Mouse (Mus musculus) stomach, postnatal 0 days (tissue): ENCODE results near the gene Zbtb11. TPM values are rescaled to one million over a fixed set of nuclear protein-coding genes. Genes with fewer than 3 reads are reported as not detected.
A peak's percentile ranks its signal among the peaks of the same experiment; 100 is the strongest.

Source experiments
- ATAC-seq: fragments of 200-750 bp; cut with Nextera tagmentation; 2 replicates; pipeline ENCODE4 v1.8.0; 2017; ENCODE audit not compliant: low FRiP score, low TSS enrichment
- DNase-seq: peaks from one replicate; pipeline ENCODE4 v3.0.0-alpha.2; 2016; ENCODE audit warnings: low spot score
- H3K27ac ChIP-seq: fragments of 300-500 bp; sonication (generic); replicated peaks from 2 replicates; pipeline ENCODE4 v1.5.1; 2014; ENCODE audit warnings: mild to moderate bottlenecking, control low read depth
- H3K27me3 ChIP-seq: fragments of 300-500 bp; sonication (generic); 2 replicates; pipeline ENCODE4 v1.6.1; 2014; ENCODE audit warnings: low read length; ENCODE audit not compliant: control insufficient read depth, insufficient read depth
- H3K36me3 ChIP-seq: fragments of 300-500 bp; sonication (generic); 2 replicates; pipeline ENCODE4 v1.6.1; 2014; ENCODE audit warnings: low read length, mixed read lengths; ENCODE audit not compliant: control insufficient read depth, insufficient read depth
- H3K4me1 ChIP-seq: fragments of 300-500 bp; sonication (generic); replicated peaks from 2 replicates; pipeline ENCODE4 v1.6.1; 2014; ENCODE audit warnings: antibody characterized with exemption; ENCODE audit not compliant: control insufficient read depth, insufficient read depth
- H3K4me2 ChIP-seq: fragments of 300-500 bp; sonication (generic); replicated peaks from 2 replicates; pipeline ENCODE4 v1.6.1; 2014; ENCODE audit warnings: low read depth, mild to moderate bottlenecking, control low read depth, moderate library complexity
- H3K4me3 ChIP-seq: fragments of 300-500 bp; sonication (generic); 2 replicates; pipeline ENCODE4 v1.5.1; 2014; ENCODE audit warnings: low read depth, low read length, control low read depth
- H3K9ac ChIP-seq: fragments of 300-500 bp; sonication (generic); 2 replicates; pipeline ENCODE4 v1.6.1; 2014; ENCODE audit warnings: mild to moderate bottlenecking, low read length, control low read depth, mixed read lengths
- H3K9me3 ChIP-seq: fragments of 300-500 bp; sonication (generic); 2 replicates; pipeline ENCODE4 v1.6.1; 2016; ENCODE audit warnings: low read length; ENCODE audit not compliant: control insufficient read depth
- CTCF ChIP-seq: IDR thresholded peaks from 2 replicates; pipeline ENCODE4 v1.5.1; 2016; ENCODE audit warnings: antibody characterized with exemption, low read depth, mild to moderate bottlenecking, moderate library complexity
- EP300 ChIP-seq: optimal IDR thresholded peaks from 2 replicates; pipeline ENCODE3; 2016; ENCODE audit warnings: antibody characterized with exemption
- WGBS: fragments of 180-500 bp; shearing (Covaris S2); extraction: QIAGEN DNeasy Blood & Tissue Kit; methylation state at CpG from one replicate; pipeline ENCODE4 v1.1.7; 2014; 5-methylcytosine and 5-hydroxymethylcytosine counted together
- polyA plus RNA-seq: library from polyadenylated mRNA; unstranded; fragments of >200 nt; fragmentation: Nextera tagmentation; extraction: Ambion mirVana; gene quantifications from 2 replicates; pipeline ENCODE4 v1.2.1, GENCODE M21; 2015

Zbtb11 gene
- polyA plus RNA-seq, 1 experiment from 2014 or later: 7.3 TPM

- Histone ChIP-seq H3K36me3 (peaks cover 4% of the 10 kb centered on the region; the same call in 1 of the 2 replicates), H3K27ac (no peak overlapping the region), H3K4me1 (no peaks in the 10 kb centered on the region), H3K9me3 (no peaks in the 10 kb centered on the region), H3K4me3 (no peak overlapping the region), H3K27me3 (no peaks in the 10 kb centered on the region), H3K4me2 (no peak overlapping the region), H3K9ac (no peak overlapping the region)
- DNase-seq: no peak
- TF ChIP-seq CTCF: no peak
- no peak for TF ChIP-seq EP300
- no peak for ATAC-seq
- WGBS: 89% methylated on average over 4 of the region's 4 CpGs
These were observed 16.6 kb downstream of the Zbtb11 start for GRCm38 (mm10) chr16:55990311-55990710.

- DNase-seq: no peak
- no peak overlapping the region for H3K9ac ChIP-seq
- no peak for ATAC-seq
- no peak overlapping the region for H3K4me3 ChIP-seq
- no peak overlapping the region for H3K4me2 ChIP-seq
- peaks cover 4% of the 10 kb centered on the region; the same call in 1 of the 2 replicates for H3K36me3 ChIP-seq
- no peak overlapping the region for H3K27ac ChIP-seq
- no peak for TF ChIP-seq CTCF
- no peak for TF ChIP-seq EP300
- H3K27me3 ChIP-seq: no peaks in the 10 kb centered on the region
- 93% methylated on average over 2 of the region's 2 CpGs for WGBS
- H3K9me3 ChIP-seq: no peaks in the 10 kb centered on the region
- no peaks in the 10 kb centered on the region for H3K4me1 ChIP-seq
These were observed 20.6 kb downstream of the Zbtb11 start for GRCm38 (mm10) chr16:55994235-55994634.

GRCm38 (mm10) chr16:56006798-56007197 is 33.1 kb downstream of the Zbtb11 start:
- no peak overlapping the region for H3K9ac ChIP-seq
- 94% methylated on average over 11 of the region's 11 CpGs for WGBS
- no peak for ATAC-seq
- DNase-seq: no peak
- H3K27me3 ChIP-seq: no peaks in the 10 kb centered on the region
- peaks cover 13% of the 10 kb centered on the region for H3K36me3 ChIP-seq
- H3K4me2 ChIP-seq: no peak overlapping the region
- H3K4me3 ChIP-seq: no peak overlapping the region
- no peak overlapping the region for H3K27ac ChIP-seq
- TF ChIP-seq EP300: no peak
- TF ChIP-seq CTCF: no peak
- H3K4me1 ChIP-seq: no peaks in the 10 kb centered on the region
- H3K9me3 ChIP-seq: no peaks in the 10 kb centered on the region

GRCm38 (mm10) chr16:56008862-56009261 is 35.2 kb downstream of the Zbtb11 start:
- TF ChIP-seq CTCF (no peak), EP300 (no peak)
- H3K9me3 ChIP-seq: no peaks in the 10 kb centered on the region
- no peak overlapping the region for H3K9ac ChIP-seq
- DNase-seq: no peak
- H3K4me3 ChIP-seq: no peak overlapping the region
- H3K36me3 ChIP-seq: peaks cover 13% of the 10 kb centered on the region
- H3K4me1 ChIP-seq: no peaks in the 10 kb centered on the region
- no peak overlapping the region for H3K27ac ChIP-seq
- WGBS: 83% methylated on average over 1 of the region's 1 CpGs
- no peak overlapping the region for H3K4me2 ChIP-seq
- no peak for ATAC-seq
- H3K27me3 ChIP-seq: no peaks in the 10 kb centered on the region

GRCm38 (mm10) chr16:56012789-56013743 is 39.4 kb downstream of the Zbtb11 start:
- ATAC-seq (0 out of 2 replicates have a peak, but pooled peaks have one; percentile 35), DNase-seq (no peak)
- Histone ChIP-seq H3K4me2 (no peak overlapping the region), H3K27ac (no peak overlapping the region), H3K27me3 (no peaks in the 10 kb centered on the region), H3K9ac (no peak overlapping the region), H3K4me1 (no peaks in the 10 kb centered on the region), H3K9me3 (no peaks in the 10 kb centered on the region), H3K36me3 (peaks cover 21% of the 10 kb centered on the region), H3K4me3 (no peak overlapping the region)
- 84% methylated on average over 10 of the region's 10 CpGs for WGBS
- TF ChIP-seq EP300 (no peak), CTCF (peak; percentile 14; the same call in 1 of the 2 replicates)

DNA sequence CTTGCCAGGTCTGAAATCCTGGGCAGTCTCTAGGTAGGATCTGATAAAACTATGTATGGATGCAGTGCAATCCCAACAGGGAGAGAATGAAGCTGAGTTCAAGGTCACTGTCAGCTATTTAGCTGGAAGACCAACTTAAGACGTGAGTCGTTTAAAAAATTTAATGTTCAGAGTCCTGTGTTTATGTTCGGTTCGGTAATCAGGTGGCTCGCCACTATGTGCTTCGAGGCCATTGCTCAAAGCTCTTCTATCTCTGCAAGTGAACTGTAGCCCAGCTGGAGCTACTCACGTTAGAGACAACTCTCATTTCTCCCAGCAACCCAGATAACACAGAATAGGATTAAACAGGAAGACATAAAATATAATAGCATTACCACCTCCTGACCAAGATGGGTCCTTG is 40.4 kb downstream of the Zbtb11 start:
- H3K9ac ChIP-seq: no peak overlapping the region
- WGBS: 66% methylated on average over 7 of the region's 7 CpGs
- DNase-seq: no peak
- TF ChIP-seq EP300 (no peak), CTCF (no peak)
- ATAC-seq: no peak
- H3K27ac ChIP-seq: no peak overlapping the region
- H3K9me3 ChIP-seq: no peaks in the 10 kb centered on the region
- no peak overlapping the region for H3K4me3 ChIP-seq
- H3K27me3 ChIP-seq: no peaks in the 10 kb centered on the region
- no peak overlapping the region for H3K4me2 ChIP-seq
- H3K4me1 ChIP-seq: no peaks in the 10 kb centered on the region
- peaks cover 25% of the 10 kb centered on the region for H3K36me3 ChIP-seq
